ENCODE assay signal across 8 mouse cellular contexts in the genomic region with DNA sequence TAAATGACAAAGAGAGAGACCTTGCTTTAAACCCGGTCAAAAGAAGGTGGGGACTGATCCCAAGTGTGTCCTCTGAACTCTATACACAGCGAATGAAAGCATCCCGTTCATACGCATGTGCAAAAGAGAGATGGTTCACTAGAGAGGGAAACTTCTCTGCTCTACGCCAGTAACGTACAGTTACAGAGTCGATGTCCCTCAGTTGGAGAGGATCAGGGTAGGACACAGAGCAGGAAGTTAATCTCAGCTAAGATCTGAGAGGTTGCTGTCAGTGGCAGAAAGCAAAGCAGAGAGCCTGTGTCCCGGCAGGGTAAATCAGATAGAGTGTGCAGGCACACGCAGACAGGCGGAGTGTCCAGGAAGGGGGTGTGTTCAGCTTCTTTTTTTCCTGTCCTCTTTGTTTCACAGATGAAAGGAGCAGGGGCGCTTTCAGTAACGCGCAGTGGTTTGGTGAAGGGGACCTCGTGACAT. TPM values are rescaled to one million over a fixed set of nuclear protein-coding genes. Genes with fewer than 3 reads are reported as not detected.
DNase-seq lines count a peak whose midpoint lies in the region; ATAC-seq and TF ChIP-seq lines count a peak whose summit lies in the region.

No protein-coding gene starts in this region.

- H3K4me3 ChIP-seq in lung, embryonic 14.5 days (ENCODE audit: low read depth, low read length) = no peak overlapping the region
- no peak overlapping the region for H3K4me3 ChIP-seq in lung, adult 2 months (replicated peaks; ENCODE audit: extremely low read depth, low read depth, low read length)
- H3K4me3 ChIP-seq in forebrain, embryonic 12.5 days (replicated peaks) = no peak overlapping the region; the same call in 1 of the 2 replicates
- no peak overlapping the region for H3K4me3 ChIP-seq in lung, postnatal 0 days (ENCODE audit: low read depth, low read length)

- H3K4me2 ChIP-seq in lung, embryonic 14.5 days = peak overlapping the region; percentile 41
- H3K4me2 ChIP-seq in forebrain, embryonic 12.5 days = peak overlapping the region; percentile 46
- H3K4me2 ChIP-seq in lung, postnatal 0 days (replicated peaks; ENCODE audit: low read depth, low read length) = no peak overlapping the region; the same call in 1 of the 2 replicates

- H3K4me1 ChIP-seq in lung, embryonic 14.5 days (ENCODE audit: insufficient read depth) = peaks cover 2% of the 10 kb centered on the region; the same call in 1 of the 2 replicates
- peaks cover 9% of the 10 kb centered on the region; the same call in 1 of the 2 replicates for H3K4me1 ChIP-seq in lung, adult 2 months (ENCODE audit: control insufficient read depth, insufficient read depth, low read length)
- peaks cover 26% of the 10 kb centered on the region for H3K4me1 ChIP-seq in forebrain, embryonic 12.5 days
- H3K4me1 ChIP-seq in lung, postnatal 0 days (ENCODE audit: insufficient read depth, low read depth, low read length) = peaks cover 7% of the 10 kb centered on the region

- peak; percentile 12 for DNase-seq in lung, embryonic 14.5 days
- no peak for DNase-seq in lung, adult 2 months
- DNase-seq in lung, postnatal 0 days (ENCODE audit: low spot score) = peak; percentile 42
- DNase-seq in thymus, postnatal 0 days (ENCODE audit: low spot score) = peak; percentile 71
- DNase-seq in right cerebral cortex, postnatal 10 days (ENCODE audit: low spot score in 2 of 2) = no peak
- DNase-seq in spleen, postnatal 4 days (ENCODE audit: low spot score in 2 of 2) = no peak
- no peak for DNase-seq in right cerebral cortex, postnatal 25 days

- no peak overlapping the region for H3K27ac ChIP-seq in lung, embryonic 14.5 days (ENCODE audit: low read depth)
- peak overlapping the region; percentile 63 for H3K27ac ChIP-seq in forebrain, embryonic 12.5 days
- no peak overlapping the region for H3K27ac ChIP-seq in lung, postnatal 0 days (ENCODE audit: low read length)

- H3K9me3 ChIP-seq in lung, embryonic 14.5 days (ENCODE audit: low read depth, low read length) = no peaks in the 10 kb centered on the region
- H3K9me3 ChIP-seq in forebrain, embryonic 12.5 days = no peaks in the 10 kb centered on the region
- no peaks in the 10 kb centered on the region for H3K9me3 ChIP-seq in lung, postnatal 0 days (ENCODE audit: low read length)

- no peak for TF ChIP-seq CTCF in lung, embryonic 14.5 days (IDR thresholded peaks at IDR 0.05; ENCODE audit: low read depth)
- no peak for TF ChIP-seq CTCF in lung, adult 2 months (IDR thresholded peaks at IDR 0.05; ENCODE audit: insufficient read depth, low read length)
- TF ChIP-seq CTCF in lung, postnatal 0 days (IDR thresholded peaks at IDR 0.05) = no peak

- ATAC-seq in lung, embryonic 14.5 days (ENCODE audit: insufficient read depth) = no peak
- ATAC-seq in forebrain, embryonic 12.5 days (ENCODE audit: low FRiP score) = no peak
- ATAC-seq in lung, postnatal 0 days = no peak

- no peak overlapping the region for H3K9ac ChIP-seq in lung, embryonic 14.5 days
- H3K9ac ChIP-seq in forebrain, embryonic 12.5 days = no peak overlapping the region
- no peak overlapping the region for H3K9ac ChIP-seq in lung, postnatal 0 days (replicated peaks; ENCODE audit: low read depth)

- WGBS in lung, embryonic 14.5 days = 26% methylated on average over 14 of the region's 14 CpGs
- 19% methylated on average over 14 of the region's 14 CpGs for WGBS in lung, adult 2 months
- WGBS in forebrain, embryonic 12.5 days = 17% methylated on average over 14 of the region's 14 CpGs
- 20% methylated on average over 14 of the region's 14 CpGs for WGBS in lung, postnatal 0 days

- no peak for TF ChIP-seq EP300 in lung, postnatal 0 days (IDR thresholded peaks at IDR 0.05)

- no peak for TF ChIP-seq POLR2A in lung, adult 2 months (IDR thresholded peaks at IDR 0.05; ENCODE audit: borderline replicate concordance, extremely low read depth, low read depth, low read length)

- H3K36me3 ChIP-seq in lung, embryonic 14.5 days (ENCODE audit: insufficient read depth) = no peaks in the 10 kb centered on the region
- no peaks in the 10 kb centered on the region for H3K36me3 ChIP-seq in forebrain, embryonic 12.5 days (replicated peaks)
- H3K36me3 ChIP-seq in lung, postnatal 0 days (ENCODE audit: insufficient read depth, low read length) = no peaks in the 10 kb centered on the region

- no peaks in the 10 kb centered on the region for H3K27me3 ChIP-seq in lung, embryonic 14.5 days (ENCODE audit: insufficient read depth, low read length)
- H3K27me3 ChIP-seq in forebrain, embryonic 12.5 days = no peaks in the 10 kb centered on the region
- no peaks in the 10 kb centered on the region for H3K27me3 ChIP-seq in lung, postnatal 0 days (replicated peaks; ENCODE audit: insufficient read depth, low read length)

RNA-seq across cellular contexts. Expression of gene Sipa1l1, which starts 3.0 kb away (rescaled TPM):
- 30.5 and 30.8 TPM in 2 replicates for polyA plus RNA-seq in lung, embryonic 14.5 days (2014; fragmentation: Nextera tagmentation; extraction: Ambion mirVana)
- polyA plus RNA-seq in lung, adult 2 months (2012; rRNA removed) = 25.3 and 26.9 TPM in 2 replicates
- 35.8 and 41.7 TPM in 2 replicates for polyA plus RNA-seq in forebrain, embryonic 12.5 days (2016; fragmentation: Nextera tagmentation; extraction: Ambion mirVana)
- polyA plus RNA-seq in lung, postnatal 0 days (2015; fragmentation: Nextera tagmentation; extraction: Ambion mirVana) = 10.2 and 11.7 TPM in 2 replicates
- 17.1 and 18.6 TPM in 2 replicates for polyA plus RNA-seq in thymus, postnatal 0 days (2015; fragmentation: Nextera tagmentation; extraction: Ambion mirVana)

Comparison
In these comparisons a context has a peak if more than half of its experiments do, and no peak if none do; other contexts are left out.
1. DNase-seq: peak in lung, embryonic 14.5 days (single experiment), lung, postnatal 0 days (single experiment) and thymus, postnatal 0 days (single experiment); none in lung, adult 2 months (single experiment), right cerebral cortex, postnatal 10 days (0 of 2), spleen, postnatal 4 days (0 of 2) and right cerebral cortex, postnatal 25 days (single experiment).